Mouse (Mus musculus) cerebellum, postnatal 25 days (tissue): Measurements from ENCODE around the gene Slco3a1.

Experiments
- DNase-seq, 2 experiments: peaks; one replicate each; pipeline ENCODE4 v3.0.0; 2021; ENCODE audit warnings: mixed read lengths in 2 of 2

The Slco3a1 gene

DNA sequence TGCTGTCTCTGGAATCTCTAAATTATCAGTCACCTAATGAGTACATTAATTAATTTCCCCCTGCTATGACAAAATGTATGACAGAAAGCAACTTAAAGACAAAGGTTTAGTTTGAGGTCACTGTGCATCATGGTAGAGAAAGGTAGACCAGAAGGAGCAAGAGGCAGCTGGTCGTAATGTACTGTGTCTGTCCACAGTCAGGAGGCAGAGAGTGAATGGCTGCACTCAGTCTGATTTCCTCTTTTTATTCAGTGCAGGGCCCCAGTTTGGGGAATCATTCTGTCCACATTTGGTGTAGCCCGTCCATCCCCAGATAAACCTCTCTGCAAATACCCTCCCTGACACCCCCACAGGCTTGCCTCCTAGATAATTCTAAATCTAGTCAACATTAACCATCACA is 68.9 kb downstream of the Slco3a1 start:
- no peak for DNase-seq

DNA sequence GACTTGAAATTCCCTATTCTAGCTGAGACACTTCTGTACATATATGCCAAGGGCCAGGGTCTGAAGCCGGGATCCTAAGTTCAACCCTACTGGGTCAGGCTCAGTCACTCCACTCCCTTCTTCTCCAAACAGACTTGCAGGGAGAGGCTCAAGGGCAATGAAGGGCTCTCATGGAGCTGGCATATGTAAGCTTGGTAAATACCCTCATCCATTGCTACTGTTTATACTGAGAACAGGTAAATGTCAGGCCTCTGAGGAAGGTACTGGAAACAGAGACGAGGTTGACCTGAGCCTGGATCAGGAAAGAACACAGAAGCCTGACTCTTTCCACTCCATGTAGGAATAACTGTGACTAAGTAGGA is 70.6 kb downstream of the Slco3a1 start:
- DNase-seq = no peak

DNA sequence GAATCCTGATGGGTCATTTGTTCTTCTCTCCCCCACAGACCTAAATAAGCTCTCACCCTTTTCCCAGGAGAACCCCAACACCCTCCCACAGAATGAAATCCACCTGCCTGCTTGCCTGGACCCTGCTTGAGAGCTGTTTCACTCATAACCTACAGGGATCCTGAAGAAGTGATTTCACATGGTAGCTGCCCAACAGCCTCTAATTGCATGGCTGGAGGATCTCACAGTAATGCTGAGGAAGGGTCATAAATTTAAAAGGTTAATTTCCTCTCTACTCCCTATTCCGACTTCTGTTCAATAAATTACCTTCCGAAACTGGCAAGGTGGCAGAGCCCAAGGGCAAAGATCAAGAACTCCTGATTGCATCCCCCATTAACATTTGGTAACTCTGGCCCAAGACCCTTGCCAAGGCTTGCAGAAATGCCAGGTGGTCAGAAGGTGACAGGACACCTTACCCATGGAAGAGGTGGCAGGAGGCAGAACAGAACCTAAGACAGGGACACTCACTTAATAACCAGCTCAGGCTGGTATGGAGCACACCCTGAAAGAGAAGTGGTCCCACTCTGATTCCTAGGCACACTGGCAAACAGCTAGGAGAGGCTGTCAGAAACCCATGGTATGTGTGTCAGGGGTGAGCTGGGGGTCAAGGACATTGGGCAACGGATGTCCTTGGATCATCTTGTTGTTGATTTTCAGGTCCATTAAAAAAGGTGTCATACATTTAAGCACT is 71.1 kb downstream of the Slco3a1 start:
- no peak for DNase-seq

DNA sequence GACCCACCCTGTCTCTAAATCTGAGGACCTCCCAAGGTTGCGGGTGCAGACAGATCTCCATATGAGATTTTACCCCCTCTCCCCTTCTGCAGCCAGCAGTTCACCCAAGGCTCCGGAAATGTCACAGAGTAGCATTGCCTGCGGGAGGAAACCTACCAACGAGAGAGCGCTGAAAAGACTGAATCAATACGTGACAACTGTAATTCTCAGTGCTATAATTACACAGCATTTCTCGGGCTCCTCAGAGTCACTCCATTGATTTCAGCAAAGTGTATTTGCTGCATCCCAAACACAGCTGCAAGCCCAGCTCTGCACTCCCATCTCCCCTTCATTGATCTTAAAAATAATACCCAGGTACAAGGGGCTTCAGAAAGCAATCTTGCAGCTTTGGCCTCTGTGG is 82.8 kb downstream of the Slco3a1 start:
- no peak for DNase-seq

DNA sequence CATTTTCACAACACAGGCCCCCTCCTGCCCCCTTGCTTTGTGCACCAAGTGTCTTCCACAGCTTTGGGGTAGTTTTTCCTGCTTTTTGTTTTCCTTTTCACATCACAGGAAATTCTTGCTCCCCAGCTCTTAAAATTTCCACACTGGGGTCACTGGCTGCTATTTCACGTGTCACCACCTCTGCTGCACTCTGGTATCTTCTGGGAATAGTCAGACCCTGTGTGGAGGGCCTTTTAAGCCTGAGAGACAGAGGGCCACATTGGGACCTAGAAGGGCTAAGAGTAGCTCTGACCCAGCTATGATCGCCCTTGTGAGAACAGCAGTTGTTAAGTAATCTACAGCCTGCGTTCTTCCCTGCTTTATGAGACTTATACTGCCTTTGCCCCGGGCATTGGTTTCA is 87.7 kb downstream of the Slco3a1 start:
- no peak for DNase-seq

DNA sequence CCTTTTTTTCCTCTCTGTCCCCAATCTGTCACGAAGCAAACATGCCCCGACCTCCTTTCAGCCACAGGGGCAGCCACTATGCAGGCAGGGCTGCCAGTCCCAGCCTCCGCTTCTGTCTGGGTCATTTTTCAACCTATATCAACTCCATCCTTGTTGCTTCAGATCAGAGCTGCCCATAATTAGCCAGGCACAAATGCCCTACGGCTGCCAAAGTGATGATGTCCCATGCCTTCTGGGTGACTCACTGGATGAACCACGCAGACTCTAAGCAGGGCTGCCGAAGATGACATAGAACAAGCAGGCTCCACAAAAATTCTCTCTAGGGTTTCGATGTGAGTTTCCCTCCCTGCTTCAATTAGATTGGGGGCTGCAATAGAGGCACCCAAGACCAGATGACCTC is 89.9 kb downstream of the Slco3a1 start:
- DNase-seq = peak; percentile 55 to 67

DNA sequence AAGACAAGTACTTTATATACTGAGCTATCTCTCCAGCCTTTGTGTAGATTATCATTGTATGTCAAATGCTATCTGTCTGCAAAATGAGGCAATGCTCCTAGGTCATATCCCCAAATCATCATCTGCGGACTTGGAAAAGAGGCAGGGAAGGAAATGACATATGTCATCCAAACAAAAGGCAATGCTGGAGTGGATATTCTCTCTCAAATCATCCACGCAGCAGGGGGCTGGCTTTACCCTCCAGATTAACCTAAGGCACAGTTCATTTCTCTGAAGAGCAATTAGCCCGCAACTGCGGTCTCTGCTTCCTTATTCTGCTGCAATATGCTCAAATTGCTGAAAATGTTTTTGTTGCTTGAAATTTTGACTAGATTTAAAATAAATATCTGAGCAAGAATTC is 92.1 kb downstream of the Slco3a1 start:
- peak; percentile 41 to 60 for DNase-seq

DNA sequence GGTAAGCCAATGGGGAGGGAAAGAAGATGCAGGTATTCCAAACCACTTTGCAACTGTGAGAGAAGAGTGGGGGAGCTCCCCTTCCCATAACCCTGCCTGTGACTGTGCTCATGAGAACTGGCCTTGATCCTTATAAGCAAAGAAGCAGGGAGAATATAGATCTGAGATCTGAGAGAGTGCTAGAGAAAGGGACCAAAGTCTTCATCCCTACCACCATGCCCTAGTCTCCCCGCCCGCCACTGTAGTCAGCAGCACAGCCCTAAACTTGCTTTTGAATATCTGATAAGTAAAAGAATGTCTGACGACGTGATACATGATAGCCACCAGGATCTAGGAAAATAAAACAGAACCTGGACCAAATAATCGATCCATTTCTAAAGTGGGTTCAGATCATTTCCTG is 92.8 kb downstream of the Slco3a1 start:
- DNase-seq = no peak

DNA sequence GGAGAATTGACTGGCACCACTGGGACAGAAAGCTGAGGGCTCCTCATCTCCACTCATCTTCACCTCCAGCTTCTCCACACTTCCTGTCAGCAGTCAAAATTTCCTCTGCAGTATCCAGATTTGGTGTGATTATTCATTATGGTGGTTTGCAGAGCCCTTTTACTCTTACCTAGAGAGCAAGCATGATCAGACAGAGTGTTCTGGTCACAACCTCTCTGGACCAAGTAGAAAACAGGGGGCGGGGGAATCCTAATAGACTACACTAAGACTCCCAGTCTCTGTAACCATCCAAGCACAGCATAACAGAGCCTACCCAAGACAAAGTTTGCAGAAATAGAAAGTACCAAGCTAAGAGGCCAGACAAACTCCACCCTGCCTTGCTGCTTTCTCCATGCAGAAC is 93.4 kb downstream of the Slco3a1 start:
- DNase-seq = no peak

DNA sequence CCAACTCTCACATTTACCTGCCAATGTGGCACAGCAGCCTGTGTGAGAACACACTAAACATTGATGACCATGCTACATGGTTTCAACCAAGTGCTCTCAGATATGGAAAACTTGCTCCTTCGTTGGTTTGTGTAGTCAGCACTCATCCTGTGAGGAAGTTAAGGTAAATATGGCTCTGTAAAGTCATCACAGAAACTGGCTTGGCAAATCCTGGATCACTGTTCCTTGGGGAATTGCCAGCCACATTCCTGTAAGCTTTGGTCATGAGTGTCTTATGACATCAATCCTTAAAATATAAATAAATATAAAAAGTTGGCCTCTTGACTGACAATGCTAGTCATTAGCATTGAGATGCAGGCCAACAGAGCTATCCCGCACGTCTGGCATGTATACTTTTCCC is 94.8 kb downstream of the Slco3a1 start:
- no peak for DNase-seq

DNA sequence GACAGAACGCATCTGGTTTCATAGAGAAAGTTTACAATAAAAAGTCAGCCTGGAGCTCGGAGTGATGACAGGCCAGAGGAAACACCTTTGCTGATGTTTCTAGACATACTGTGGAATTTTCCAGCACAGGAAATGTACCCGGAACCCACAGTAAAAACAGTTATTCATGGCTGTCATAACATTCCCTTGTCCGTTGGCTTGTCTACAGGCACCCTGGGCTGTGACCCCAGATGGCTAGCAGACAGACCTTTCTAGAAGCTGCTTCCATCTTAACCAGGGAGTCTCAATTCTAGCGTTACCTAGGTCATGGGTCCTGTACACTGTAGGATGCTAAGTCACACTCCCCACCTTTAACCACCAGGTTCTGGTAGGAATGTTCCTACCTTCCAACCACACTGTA is 95.3 kb downstream of the Slco3a1 start:
- DNase-seq = peak; percentile 24 to 27

DNA sequence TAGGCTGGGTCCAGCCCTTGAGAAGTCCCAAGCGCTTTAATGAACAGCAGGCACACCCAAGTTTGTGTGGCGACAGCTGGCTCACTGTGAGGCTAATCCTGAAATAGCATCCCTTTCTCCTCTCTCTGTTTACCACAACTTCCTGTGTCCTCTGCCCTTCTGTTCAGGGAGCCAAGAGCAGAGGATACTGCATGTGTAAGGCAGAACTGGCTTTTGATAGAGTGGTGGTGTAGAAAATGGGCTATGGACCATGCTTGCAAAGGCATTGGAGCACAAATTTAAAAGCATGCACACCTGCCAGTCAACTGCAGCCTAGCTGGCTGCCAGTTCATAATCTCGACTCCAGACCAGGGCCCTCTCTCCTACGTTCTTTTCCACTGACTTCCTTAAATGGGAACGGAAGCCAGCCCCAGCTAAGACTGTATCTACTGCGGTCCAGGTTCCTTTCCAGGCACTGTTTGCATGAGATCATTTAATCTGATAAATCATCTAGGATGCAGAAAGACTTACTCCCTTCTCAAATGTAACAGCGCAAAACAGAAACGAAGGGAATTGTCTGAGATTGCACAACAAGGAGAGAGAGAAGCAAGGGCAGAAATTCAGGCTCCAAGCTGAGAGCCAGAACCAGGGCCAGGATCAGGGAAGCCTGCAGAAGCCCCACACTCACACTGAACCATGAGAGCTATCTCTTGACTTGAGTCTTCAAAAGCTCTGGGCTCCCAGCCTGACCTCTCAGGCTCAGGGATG is 95.9 kb downstream of the Slco3a1 start:
- DNase-seq = peak; percentile 20 to 40

DNA sequence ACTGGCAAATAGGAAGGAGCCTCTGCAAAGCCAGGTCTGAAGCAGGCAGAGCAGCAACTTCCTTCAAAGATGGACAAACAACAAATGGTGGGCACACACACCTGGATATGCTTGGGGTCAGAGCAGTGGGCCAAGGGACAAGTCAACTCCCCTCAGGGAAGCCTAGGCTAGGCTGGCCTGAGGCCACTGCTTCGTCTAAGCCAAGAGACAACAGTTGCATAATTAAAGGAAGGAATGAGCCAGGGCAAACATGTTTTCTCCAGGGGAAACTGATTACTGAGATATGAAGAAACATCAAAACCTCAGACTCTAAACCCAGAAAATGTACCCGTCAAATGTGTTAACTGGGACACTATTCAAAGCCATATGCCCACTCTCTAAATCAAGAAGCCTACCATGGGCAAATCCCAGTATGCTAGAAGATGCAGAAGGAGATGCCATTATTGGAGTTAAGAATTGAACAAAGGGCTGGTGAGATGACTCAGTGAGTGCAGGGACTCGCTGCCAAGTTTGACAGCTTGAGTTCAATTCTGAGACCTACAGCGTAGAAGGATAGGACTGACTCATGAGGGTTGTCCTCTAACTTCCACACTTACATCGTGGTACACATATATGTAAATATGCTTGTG is 97.1 kb downstream of the Slco3a1 start:
- DNase-seq = peak; percentile 68 to 81

DNA sequence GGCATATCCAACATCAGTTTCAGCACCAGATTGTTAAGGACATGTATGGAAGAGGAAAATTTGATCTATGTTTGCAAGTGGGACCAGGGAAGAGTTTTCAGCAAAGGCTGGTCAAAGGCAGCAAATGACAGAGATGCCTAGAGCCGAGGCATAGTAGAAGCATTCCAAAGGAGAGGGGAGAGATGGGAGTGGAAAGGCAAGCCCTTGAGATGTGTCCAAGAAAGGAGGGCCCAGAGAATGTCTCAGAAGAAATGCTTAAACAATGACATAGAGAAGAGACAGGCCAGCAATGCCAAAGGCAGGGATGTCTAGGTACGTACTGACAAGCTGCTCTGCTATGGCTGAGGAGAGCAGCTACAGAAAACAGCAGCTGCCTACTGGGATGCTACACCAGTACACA is 97.8 kb downstream of the Slco3a1 start:
- no peak for DNase-seq

DNA sequence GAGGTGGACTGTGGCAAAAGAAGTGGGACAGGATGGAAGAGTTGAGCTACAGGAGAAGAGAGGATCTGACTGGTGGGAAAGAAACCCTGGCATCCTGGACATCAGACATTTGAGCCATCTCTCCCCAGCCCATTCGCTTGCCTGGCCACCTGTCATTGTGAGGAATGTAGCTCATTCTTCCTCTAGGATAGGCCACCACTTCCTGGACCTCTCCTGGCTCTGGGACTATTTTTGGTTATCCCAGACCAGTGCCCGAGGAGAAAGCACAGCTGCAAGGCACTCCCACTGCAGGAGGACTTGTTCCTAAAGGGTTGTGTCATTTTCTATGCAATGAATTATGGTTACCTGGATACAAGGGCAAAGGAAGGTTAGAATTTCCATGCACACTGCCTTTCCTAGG is 103.5 kb downstream of the Slco3a1 start:
- DNase-seq = no peak

DNA sequence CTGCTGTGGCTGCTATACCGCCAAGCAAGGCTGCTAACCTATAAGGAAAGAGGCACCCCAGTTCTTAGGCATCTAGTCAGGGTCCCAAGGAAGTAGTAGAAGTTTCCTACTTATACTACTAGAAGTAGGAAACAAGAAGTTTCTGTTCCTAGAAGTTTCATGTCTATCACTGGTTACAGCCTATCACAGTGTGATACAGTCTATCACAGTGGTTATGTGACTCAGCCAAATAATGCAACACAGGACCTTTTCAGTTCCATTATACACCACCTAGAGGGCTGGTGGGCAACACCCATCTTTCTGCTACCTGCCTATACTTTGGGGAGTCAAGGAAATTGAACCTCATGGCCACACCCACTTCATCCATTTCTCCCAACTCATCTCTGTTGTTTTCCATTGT is 104.8 kb downstream of the Slco3a1 start:
- no peak for DNase-seq

DNA sequence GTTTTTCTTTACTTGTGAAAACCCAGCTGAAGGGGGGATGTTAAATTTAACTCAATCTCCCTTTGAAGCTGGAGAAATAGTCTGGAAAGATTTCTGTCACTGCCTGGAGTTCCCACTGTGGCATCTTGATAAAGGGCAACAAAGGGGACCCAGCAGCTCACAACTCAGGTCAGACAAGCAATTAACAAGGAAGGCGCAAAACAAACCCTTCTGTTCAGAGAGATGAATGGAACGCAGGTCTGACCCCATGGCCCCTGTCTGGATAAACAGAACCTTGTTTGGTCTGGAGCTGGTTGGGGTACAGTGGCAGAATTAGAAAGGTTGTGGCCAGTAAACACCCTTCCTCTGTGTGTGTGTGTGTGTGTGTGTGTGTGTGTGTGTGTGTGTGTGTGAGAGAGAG is 106.8 kb downstream of the Slco3a1 start:
- no peak for DNase-seq

DNA sequence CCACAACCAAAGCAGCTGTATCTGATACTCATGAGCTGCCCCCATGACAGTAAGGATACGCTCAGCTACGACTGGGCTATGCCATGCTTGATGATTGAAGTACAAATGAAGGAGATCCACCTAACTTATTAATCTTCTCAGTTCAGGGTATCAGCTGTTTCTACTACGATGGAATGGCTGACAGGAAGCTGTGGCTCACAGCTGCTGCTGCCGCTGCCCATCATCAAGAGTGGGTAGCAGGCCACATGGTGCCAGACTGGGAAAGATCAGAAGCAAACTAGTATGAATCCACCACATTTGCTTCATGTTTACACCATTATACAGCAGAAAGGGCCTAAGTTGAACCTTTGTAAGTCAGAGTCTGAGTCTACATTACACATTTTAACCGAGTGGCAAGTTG is 109.4 kb downstream of the Slco3a1 start:
- DNase-seq = no peak

DNA sequence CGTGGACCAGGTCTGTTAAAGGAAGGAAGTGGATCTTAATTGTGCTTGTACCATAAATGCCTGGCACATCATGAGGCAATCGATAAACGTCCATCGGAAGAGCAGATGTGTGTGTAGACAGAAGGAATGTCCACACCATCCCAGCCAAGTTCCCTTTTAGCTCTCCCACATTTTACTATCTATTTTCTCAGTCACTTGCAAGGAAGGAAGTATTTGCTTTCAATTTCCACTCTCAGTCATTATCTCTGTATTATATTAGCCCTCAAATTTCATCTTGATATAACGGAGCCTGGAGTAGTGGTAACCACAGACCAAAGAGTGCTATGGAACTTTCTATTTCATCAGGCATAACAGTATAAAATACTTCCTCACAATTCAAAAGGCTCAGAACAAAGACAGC is 112.2 kb downstream of the Slco3a1 start:
- no peak for DNase-seq

DNA sequence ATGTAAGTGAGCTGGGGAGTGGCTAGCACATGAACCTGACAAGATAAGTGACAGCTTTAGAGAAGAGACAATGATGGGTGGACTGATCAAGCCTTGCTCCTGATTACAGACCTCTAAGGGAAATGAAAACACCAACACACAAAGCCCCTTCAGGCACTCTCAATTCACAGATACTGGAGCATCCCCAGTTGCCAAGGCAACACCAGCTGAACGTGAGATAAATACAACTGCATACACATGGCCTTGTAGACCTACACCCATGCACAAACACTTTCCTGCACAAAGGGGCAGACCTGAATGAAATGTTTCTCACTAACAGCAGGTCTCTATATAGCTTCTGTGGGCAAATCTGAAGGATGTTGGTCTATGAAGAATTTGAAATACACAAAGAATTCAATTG is 117.0 kb downstream of the Slco3a1 start:
- DNase-seq = no peak

DNA sequence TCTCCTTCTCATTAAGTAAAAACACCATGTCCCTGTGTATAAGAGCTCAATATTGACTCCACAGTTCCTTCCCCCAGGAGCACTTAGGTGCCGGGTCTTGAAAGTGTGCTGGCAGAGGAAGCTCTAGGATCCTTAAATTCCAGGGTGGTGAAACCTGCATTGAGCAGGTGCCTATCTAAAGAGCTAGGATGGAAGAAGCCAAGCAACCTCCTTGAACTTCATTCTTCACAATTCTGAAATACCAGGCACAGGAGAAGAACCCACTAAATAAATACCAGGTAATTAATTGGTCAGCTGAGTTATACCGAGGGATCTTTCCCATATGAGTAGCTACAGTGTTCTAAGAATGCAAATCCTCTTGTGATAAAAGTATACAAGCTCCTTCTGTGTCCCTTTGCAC is 117.9 kb downstream of the Slco3a1 start:
- DNase-seq = no peak

DNA sequence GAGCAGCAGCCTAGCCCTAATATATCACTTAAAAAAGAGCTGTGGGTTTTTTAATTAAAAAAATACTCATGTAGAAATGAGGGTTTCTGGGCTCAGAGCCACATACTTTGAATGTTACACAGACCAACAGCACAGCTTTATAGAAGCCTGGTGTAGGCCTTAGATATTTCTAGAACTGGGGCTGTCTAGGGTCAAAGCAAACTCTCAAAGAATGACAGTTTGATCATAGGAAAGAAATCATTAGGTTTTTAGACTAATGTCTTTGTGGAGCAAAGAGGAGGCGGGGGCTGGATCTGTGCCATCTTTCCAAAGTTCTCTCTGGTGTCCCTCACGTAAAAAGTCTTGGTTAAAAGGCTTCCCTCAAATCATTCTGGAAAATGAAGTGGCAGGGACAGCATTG is 121.6 kb downstream of the Slco3a1 start:
- DNase-seq = no peak

DNA sequence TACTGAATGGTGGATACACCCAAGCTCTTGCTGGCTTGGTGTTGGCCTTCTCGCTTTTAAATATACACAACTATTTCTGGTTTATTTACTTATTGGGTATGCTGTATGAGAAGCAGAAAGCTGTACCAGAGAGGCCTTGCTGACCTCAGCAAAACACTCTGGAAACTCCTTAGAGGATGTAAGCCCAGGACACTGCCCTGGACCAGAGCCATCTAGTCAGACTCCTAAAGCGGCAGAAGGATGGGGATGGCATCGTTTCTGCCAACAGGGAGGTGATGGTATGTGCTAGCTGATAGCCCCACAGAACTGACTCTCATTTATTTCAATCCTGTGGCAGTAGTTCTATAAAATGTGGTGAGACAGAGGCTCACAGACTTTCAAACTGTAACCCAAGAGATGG is 125.3 kb downstream of the Slco3a1 start:
- peak in 1 of 2 experiments; percentile 53 for DNase-seq

DNA sequence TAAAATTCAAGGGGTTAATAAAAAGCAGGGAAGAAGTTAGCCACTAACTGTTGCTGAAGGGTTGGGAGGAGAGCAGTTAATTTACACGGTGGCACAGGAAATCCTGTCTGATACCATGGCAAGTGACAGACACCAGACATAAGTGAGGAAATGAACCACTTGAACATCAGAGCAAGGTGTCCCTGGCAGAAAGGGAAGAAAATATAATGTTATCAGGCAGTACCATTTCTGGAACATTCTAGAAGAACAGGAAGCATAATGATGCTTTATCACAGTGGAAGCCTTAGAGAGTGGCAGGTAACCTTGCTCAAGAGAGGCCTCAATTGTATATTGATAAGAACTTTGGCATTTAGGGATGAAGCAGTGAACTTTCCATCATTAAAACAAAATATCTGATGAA is 127.4 kb downstream of the Slco3a1 start:
- DNase-seq = no peak
